Mouse (Mus musculus) cortical plate, adult 2 months (tissue): Measurements from ENCODE around the gene Clasp2. TPM values are rescaled to one million over a fixed set of nuclear protein-coding genes. Genes with fewer than 3 reads are reported as not detected.

ENCODE experiments used
- H3K27ac ChIP-seq: fragments of 200-500 bp; 2 replicates; pipeline ENCODE4 v1.5.1; 2012; ENCODE audit warnings: low read length, control low read depth, inconsistent platforms; ENCODE audit not compliant: insufficient read depth
- H3K4me1 ChIP-seq: fragments of 200-500 bp; 2 replicates; pipeline ENCODE4 v1.6.1; 2011; ENCODE audit warnings: low read length; ENCODE audit not compliant: control insufficient read depth, insufficient read depth
- H3K4me3 ChIP-seq: fragments of 200-500 bp; 2 replicates; pipeline ENCODE4 v1.5.1; 2011; ENCODE audit warnings: mild to moderate bottlenecking, low read length, control low read depth; ENCODE audit not compliant: insufficient read depth
- CTCF ChIP-seq: fragments of 200-500 bp; IDR thresholded peaks from 2 replicates; pipeline ENCODE4 v1.5.1; 2011; ENCODE audit warnings: mild to moderate bottlenecking, control low read depth, low read length; ENCODE audit not compliant: insufficient read depth; ENCODE audit errors: extremely low read depth
- POLR2A ChIP-seq: fragments of 200-500 bp; IDR thresholded peaks from 2 replicates; pipeline ENCODE4 v1.6.1; 2011; ENCODE audit warnings: mild to moderate bottlenecking, low read length, control low read depth; ENCODE audit not compliant: insufficient read depth; ENCODE audit errors: extremely low read depth
- polyA plus RNA-seq: library from polyadenylated mRNA; depleted of rRNA; stranded (reverse); fragments of >200 nt; gene quantifications from 2 replicates; pipeline ENCODE4 v1.2.3, GENCODE M21; 2012; rRNA removed

The Clasp2 gene
- polyA plus RNA-seq, 1 experiment, result 124 TPM

DNA sequence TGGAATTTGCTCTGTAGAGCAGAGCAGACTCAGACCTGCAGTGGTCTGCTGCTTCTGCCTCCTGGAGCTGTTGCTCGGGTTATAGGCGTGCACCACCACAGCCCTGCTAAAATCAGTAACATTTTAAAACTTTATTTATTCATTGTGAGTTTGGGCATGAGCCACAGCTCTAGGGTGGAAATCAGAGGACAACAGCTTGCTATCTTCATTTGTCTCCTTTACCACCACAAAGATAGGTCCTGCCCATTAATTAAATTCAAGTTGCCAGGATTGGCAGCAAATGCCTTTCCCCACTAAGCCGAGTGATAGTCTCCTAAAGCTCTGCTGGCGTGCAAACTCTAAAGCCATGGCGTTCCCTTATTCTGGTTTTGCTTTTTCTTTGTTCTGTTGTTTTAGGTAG, 194.4 kb downstream of the Clasp2 start:
- Histone ChIP-seq H3K27ac (no peak overlapping the region), H3K4me3 (no peak overlapping the region)

DNA sequence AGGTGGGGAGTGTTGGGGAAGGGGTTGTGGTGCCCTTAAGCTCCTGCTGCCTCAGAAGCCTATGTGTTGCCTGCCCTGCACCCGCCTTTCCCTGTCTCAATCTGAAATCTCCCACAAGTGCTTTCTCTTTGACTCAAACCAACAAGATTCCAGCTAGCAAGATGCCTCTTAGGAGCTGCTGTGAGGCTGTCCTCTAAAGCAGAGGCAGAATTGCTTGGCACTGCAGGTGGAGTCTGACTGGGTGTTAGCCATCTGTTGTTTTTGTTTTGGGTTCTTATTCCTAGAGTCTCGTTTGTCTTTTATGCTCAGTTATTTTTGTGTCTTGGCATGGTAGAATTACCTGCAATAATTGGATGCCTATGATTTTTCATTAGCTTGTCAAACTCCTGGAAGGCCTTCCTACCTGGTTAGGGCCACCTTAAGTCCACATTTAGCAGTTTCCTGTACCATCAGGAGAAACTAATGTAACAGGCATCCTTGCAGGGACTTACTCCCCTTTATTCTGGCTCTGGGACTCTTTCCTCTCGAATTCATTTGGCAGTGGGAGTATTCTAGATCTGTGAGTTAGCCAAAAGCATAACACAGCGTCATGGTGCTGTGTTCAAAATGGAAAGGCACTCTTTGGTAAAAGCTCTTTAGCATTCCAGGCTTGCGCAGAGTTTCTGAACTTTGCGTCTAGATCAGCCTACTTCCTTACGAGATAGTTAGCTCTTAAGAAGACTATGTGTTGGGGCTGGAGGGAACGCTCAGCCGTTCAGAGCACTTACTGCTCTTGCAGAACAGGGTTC, 198.0 kb downstream of the Clasp2 start:
- TF ChIP-seq POLR2A, result no peak
- TF ChIP-seq CTCF, result no peak
- no peak overlapping the region for H3K4me3 ChIP-seq
- H3K27ac ChIP-seq, result no peak overlapping the region
- peaks cover 9% of the 10 kb centered on the region; the same call in 1 of the 2 replicates for H3K4me1 ChIP-seq

More for the DNA sequence above, 194.4 kb downstream of the Clasp2 start:
- no peak for TF ChIP-seq POLR2A
- TF ChIP-seq CTCF, result no peak
- peaks cover 15% of the 10 kb centered on the region; the same call in 1 of the 2 replicates for H3K4me1 ChIP-seq

DNA sequence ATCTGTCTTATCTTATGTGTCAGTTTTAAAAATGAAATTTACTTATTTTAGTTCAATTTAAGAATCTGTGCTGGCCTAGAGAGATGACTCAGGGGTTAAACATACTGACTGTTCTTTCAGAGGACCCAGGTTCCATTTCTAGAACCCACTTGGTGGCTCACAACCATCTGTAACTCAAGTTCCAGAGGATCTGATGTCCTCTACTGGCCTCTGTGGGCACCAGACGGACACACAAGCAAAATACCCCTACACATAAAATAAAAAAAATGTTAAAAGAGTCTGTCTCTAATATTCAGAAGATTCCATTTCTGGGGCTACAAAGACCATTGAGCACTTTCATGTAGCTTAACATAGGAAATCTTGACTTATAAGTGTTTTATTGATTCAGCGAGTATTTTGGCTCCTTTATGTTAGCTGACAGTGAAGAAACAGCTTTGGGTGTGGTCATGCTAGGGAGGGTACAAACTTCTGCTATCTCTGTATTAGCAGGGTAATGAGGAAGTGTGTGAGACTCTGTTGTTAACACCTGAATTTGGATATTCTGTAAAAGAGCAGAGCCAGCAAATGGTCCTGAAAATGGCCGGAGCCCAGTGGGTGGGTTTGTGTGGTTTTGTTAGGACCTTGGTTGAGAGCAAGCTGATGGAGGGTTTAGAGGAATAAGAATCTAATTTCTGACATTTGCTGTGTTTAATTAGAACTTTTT, 200.0 kb downstream of the Clasp2 start:
- Histone ChIP-seq H3K4me3 (no peak overlapping the region), H3K27ac (no peak overlapping the region), H3K4me1 (peaks cover 8% of the 10 kb centered on the region; the same call in 1 of the 2 replicates)
- TF ChIP-seq POLR2A (no peak), CTCF (no peak)

DNA sequence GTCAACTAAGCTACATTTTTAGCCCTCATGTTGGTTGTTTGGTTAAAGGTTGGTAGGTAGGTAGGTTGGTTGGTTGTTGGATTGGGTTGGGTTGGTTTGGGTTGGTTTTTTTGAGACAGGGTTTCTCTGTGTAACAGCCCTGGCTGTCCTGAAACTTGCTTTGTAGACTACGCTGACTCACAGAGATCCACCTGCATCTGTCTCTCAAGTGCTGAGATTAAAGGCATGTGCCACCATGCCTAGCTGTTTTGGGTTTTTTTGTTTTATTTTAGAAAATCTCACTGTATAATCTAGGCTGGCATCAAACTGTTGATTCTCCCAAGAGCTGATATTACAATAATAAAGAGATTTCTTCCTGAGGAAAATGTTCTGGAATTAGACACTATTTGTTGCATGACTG, 202.1 kb downstream of the Clasp2 start:
- no peak for TF ChIP-seq CTCF
- no peak for TF ChIP-seq POLR2A
- peaks cover 5% of the 10 kb centered on the region; the same call in 1 of the 2 replicates for H3K4me1 ChIP-seq
- no peak overlapping the region for H3K27ac ChIP-seq
- no peak overlapping the region for H3K4me3 ChIP-seq

DNA sequence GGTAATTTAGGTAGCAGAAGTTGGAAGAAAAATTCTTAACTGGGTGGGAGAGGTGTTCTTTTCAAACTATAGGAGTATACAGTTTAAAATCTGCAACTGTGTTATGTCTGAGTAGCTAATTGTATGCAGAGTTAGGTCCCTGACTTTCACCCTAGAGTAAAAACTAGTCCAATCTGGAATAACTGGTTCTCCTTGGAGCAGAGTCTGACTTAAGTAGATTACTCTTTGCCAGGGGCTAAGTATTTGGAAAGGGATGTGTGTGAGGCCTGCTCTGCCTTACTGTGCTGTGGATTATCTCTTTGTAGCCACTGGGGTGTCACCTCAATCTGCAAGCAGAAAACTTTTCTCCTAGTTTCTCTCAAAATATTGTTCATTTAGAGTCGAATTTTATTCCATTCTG, 205.9 kb downstream of the Clasp2 start:
- Histone ChIP-seq H3K4me1 (no peaks in the 10 kb centered on the region), H3K27ac (no peak overlapping the region), H3K4me3 (no peak overlapping the region)
- no peak for TF ChIP-seq POLR2A
- TF ChIP-seq CTCF, result no peak

DNA sequence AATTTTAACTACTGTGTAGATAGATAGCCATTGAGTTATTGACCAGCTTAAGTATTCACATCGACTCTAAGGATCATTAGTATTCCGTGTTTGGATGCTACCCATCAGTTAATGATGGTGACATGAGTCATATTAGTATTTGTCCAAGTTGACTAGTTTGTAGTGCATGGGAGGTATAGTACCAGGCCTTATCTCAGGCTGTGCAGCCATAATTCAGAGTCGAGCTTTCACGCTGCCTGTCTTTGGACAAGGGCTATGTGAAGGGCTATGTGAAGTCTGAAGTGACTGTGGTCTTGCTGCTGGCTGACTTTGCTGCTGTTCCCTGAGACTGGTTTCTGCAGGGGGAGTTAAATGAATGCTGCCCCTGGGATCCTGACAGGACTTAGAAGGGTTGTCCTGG, 216.5 kb downstream of the Clasp2 start:
- TF ChIP-seq POLR2A, result no peak
- no peak for TF ChIP-seq CTCF

DNA sequence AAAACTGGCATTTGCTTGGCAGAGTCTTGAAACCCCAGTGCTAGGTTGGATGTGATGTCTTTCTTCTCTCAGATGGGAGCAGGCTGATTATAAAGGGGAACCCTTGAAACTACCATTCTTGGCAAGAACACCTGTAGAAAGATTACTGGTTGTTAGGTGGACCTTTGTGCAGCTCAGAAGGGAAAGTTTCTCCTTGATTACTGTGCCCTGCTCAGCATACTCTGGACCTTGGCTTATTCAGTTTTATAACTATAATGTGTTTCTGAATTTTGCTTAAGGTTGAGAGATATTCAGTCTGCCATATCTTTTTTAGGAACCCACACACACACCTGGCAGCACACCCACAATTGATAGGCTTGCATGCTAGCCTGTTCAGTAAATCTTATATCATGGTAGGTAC, 222.4 kb downstream of the Clasp2 start:
- no peak for TF ChIP-seq CTCF
- TF ChIP-seq POLR2A, result no peak
- H3K4me3 ChIP-seq, result no peak overlapping the region
- H3K27ac ChIP-seq, result no peak overlapping the region
- peaks cover 5% of the 10 kb centered on the region; the same call in 1 of the 2 replicates for H3K4me1 ChIP-seq

More for the DNA sequence above, 216.5 kb downstream of the Clasp2 start:
- H3K27ac ChIP-seq, result no peak overlapping the region
- H3K4me3 ChIP-seq, result no peak overlapping the region
- H3K4me1 ChIP-seq, result no peaks in the 10 kb centered on the region

DNA sequence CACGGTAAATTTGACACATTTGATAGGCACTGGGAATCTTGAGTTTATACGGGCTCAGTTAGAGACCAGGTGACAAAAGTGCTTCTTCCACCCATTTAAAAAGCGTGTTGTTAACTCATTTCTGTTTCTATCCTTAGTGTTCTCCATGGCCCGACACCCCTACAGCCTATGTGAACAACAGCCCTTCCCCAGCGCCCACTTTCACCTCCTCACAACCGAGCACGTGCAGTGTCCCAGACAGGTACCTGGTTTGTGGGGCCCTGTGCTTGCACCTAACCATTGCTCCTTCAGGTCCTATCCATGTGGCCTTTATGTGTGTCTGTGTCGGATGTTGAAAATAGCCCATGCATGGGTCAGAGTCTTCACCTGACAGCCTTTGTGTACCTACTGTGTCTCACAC, 223.1 kb downstream of the Clasp2 start:
- TF ChIP-seq POLR2A (no peak), CTCF (no peak)
- Histone ChIP-seq H3K4me1 (peaks cover 5% of the 10 kb centered on the region; the same call in 1 of the 2 replicates), H3K4me3 (no peak overlapping the region), H3K27ac (no peak overlapping the region)

DNA sequence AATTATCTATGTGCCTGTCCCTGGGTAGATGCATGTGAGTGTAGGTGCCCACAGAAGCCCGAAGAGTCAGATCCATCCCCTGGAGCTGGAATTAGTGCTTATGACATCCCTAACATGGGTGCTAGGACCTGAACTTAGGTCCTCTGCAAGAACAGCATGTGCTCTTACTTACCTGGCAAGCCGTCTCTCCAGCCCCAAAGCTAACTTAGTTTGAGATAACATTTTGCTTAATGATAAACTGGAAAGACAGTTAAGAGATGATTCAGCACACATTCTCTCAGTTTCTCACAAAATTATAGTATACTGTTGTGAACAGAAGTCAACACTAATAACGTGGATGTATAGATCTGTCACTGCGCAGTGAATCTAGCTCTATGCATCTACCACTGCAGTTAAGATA, 225.6 kb downstream of the Clasp2 start:
- Histone ChIP-seq H3K4me3 (no peak overlapping the region), H3K4me1 (peaks cover 5% of the 10 kb centered on the region; the same call in 1 of the 2 replicates), H3K27ac (no peak overlapping the region)
- TF ChIP-seq CTCF (no peak), POLR2A (no peak)

DNA sequence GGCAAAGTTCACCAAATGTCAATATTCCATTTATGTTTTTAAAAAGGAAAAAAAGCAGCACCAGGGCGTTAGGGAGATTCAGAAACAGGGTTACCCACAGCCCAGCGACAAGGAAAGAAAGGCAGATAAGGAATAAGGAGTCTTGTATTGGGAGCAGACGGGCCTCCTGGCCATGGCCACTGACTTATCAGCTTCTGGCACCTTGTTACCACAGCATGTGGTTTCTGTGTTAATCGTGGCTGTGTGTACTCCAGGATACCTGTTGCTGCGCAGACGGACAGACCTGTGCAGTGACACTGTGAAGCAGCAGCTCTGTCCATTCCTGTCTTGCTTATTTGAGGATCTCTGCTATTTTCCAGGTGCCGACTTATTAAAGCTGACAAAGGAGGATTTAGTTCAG, 227.7 kb downstream of the Clasp2 start:
- Histone ChIP-seq H3K4me1 (peaks cover 1% of the 10 kb centered on the region; the same call in 1 of the 2 replicates), H3K27ac (no peak overlapping the region), H3K4me3 (no peak overlapping the region)
- TF ChIP-seq CTCF (no peak), POLR2A (no peak)

Other genes starting within 250 kb of the Clasp2 start
- gene Pdcd6ip, start 33.2 kb upstream of the Clasp2 start, polyA plus RNA-seq, result 45.7 and 48.4 TPM in 2 replicates
- 123 and 145 TPM in 2 replicates for gene Ubp1, start 189.5 kb downstream of the Clasp2 start, polyA plus RNA-seq